Mouse (Mus musculus) naive thymus-derived CD4-positive, alpha-beta T cell, adult 2 months (primary cell): Measurements from ENCODE around the gene Gsap.
"Not testable (repeated sequence)": the region's sequence is repeated elsewhere in the genome, so short reads cannot be mapped to it uniquely, and the experiment has no call there.

Source experiments
- DNase-seq: peaks from one replicate; pipeline ENCODE4 v3.0.0-alpha.2; 2011; ENCODE audit warnings: low read depth

Gene Gsap

DNA sequence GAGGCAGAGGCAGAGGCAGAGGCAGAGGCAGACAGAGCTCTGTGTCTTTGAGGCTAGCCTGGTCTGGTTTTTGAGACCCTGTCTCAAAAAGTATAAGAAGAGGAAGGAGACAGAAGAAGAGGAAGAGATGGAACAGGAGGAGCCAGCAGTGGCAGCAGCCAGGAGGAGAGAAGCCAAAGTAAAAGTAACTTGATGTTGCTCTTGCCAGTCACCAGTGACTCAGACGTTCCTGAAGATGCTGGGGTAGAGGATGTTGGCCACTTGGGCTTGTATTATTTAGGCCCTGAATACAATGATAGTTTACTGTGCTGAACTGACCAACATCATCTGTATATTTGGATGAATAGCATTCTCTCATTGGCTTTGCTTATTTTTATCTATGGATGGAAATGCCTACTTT lies 142.5 kb downstream of the Gsap start:
- DNase-seq = no peak

DNA sequence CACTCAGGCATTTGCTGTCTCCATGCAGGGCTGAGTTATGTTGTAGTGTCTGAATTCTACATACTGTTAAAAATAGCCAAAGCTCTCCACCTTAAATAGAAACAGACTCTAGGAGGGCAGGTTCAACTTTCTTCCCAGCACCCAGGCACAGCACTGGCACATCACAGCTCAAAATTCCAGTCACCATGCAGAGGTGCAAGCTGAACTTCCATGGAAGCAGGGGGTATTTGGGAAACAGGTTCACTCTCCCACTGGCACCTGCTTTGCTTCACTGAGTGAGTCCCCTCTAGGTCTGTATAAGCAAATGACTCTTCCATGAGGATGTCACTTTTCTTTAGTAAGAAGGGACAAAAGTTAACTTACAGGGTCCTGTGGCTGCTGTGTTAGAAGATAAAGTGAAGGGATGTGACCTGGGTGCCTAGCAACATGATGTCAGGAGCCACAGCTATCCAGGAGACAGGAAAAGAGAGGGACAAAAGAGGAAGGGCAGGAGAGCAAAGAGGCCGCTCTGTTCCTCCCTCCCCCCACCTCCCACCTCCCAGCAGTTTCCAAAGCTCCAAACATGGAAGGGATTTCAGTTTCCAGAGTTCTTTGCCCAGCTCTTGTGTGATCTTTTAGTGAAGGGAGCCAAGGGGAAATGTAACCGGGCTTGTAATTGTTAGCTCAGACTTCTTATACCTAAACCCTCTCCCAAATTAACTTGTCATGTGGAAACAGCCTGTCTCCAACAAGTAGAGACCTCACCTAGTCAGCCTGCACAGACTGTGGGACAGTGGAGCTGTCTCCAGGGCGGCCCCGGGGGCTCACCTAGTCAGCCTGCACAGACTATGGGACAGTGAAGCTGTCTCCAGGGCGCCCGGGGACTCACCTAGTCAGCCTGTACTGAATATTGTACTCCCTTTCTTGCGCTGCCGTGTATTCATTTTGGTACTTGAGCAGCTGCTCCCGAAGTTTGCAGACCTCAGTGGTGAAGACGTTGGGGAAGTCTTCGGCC lies 143.9 kb downstream of the Gsap start:
- no peak for DNase-seq

DNA sequence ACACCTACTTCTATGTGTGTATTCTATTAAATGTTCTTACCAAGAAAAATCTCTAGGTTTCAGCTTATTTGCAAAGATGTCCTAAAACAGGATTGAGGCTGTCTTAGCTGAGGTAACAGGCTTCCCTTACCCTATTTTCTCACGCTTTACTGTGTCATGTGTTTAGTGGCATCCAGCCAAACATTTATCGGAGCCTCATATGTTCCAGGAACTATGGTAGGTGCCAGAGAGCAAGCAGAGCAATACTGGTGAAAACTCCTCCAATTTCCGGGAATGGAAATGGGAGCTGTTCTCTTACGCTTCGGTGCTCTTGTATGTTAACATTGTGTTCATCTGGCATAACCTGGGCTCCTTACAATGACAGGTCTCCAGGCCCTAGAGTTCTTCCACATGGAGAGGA lies 145.6 kb downstream of the Gsap start:
- no peak for DNase-seq

DNA sequence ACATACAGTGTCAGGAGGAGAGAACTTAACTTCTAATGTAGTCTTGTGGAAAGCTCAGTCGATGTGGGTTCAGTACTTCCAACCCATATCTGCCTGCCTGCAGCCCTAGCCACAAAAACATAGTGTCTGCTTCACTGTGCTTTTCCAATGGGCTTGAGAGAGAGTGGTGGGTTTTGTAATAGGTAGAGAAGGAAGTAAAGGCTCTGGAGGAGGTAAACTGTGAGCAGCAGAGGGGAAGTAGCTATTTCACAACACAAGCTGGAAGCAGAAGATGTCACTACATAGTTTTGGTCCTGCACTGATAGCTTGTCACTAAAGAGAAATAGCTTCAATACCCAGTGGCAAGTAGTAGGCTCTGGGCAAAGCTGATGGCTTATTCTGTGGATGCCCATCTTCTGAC lies 146.1 kb downstream of the Gsap start:
- no peak for DNase-seq

DNA sequence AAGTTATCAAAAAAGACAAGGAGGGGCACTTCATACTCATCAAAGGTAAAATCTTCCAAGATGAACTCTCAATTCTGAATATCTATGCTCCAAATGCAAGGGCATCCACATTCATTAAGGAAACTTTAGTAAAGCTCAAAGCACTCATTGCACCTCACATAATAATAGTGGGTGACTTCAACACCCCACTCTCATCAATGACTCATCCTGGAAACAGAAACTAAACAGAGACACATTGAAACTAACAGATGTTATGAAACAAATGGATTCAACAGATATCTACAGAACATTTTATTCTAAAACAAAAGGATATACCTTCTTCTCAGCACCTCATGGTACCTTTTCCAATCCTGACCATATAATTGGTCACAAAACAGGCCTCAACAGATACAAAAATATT lies 156.2 kb downstream of the Gsap start:
- DNase-seq = not testable (repeated sequence)

DNA sequence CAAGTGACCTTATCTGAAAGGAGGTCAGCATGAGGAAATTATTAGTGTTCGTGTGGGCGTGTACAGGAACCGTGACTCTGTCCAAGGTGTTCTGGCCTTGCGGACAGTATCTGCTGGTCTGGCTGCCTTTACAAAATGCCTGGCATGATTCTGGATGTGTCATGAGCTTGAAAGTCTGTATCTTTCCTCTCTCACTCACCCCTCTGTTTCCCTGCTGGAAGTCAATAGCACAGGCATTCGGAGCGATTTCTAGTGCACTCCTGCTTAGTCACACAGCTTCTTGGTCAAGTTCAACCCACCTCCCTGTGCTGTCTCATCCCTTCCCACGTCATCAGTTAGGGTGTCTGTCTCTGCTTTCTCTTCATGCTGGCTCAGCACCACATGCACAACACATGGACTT lies 162.3 kb downstream of the Gsap start:
- no peak for DNase-seq

DNA sequence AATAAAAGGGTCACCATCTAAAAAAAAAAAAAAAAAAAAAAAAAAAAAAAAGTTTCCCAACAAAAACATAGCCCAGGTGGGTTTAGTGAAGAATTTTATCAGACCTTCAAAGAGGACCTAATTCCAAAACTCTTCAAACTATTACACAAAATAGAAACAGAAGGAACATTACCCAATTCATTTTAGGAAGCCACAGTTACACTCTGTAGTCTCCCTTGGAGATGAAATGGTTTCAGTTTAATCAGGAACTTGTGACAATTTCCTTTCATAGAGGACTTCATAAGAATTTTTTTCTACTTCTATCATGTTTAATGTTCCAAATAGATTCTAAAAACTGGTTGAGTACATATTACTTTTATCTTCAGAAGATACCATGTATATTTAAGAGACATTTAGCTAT lies 165.6 kb downstream of the Gsap start:
- no peak for DNase-seq

DNA sequence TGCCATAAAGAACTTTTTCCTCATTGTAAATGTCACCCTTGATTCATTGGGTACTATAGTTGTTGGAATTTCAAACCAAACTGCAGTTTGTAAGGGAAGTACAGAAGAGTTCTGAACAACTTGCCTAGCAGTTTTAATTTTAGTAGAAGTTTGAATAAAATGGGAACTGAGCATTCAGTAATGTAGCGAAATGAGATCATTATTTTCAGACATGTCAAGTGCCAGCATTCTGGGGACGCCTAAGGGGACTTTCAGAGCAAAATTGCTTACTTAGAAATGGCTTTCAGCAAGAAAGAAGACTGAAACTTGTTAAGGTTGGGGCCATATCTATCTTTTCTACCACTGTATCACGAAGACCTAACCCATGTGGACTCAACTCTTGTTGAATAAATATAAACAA lies 172.6 kb downstream of the Gsap start:
- DNase-seq = no peak

DNA sequence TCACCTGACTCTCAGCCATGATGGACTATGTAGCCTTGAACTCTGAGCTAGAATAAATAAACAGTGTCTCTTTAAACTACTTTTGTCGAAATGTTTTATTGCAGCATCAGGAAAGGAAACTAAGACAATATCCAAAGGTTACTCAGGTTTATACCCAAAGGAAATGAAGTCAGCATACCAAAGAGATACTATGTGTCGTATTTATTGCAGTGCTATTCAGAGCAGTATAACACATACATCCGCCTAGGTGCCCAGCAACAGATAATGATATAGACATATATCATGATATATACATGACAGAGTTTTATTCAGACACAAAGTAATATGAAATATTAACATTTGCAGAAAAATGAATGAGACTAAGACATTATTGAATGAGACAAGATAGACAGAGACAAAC lies 177.3 kb downstream of the Gsap start:
- DNase-seq = no peak
